Mouse (Mus musculus) kidney, postnatal 10 days (tissue): ENCODE data around the gene Ptprm.

Experiments used
- DNase-seq: peaks from one replicate; pipeline ENCODE4 v3.0.0; 2021; ENCODE audit warnings: mixed read lengths

Gene Ptprm

DNA sequence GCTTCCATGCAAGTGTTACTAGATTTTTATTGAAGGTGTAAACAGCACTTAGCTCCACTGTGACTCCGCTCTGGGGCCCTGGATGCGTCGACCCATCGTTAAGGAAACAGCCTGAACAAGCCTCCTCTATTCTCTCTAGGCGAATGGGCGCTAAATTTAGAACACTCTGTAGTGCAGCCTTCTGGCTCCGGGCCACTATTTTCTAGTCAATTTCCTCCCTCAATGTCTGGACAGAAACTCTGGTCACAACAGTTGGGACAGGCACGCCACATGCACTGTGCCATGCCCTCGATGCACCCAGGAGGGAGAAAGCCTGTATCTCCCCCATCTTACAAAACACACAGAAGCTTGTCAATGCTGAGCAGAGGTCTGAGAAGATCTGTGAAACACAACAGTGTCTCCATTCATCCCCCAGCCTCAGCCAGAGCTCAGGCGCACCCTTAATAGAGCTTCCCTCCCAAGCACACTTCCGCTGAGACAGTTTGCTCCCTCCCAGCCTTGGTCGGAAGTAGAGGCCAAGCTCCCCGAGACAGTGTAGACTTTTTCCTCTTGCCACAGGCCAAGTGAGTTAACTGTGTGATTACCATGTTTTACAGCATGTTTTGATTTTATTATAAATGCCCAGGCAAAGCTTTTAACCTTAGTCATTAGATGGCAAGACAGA, 220.7 kb downstream of the Ptprm start:
- DNase-seq: peak; percentile 81

DNA sequence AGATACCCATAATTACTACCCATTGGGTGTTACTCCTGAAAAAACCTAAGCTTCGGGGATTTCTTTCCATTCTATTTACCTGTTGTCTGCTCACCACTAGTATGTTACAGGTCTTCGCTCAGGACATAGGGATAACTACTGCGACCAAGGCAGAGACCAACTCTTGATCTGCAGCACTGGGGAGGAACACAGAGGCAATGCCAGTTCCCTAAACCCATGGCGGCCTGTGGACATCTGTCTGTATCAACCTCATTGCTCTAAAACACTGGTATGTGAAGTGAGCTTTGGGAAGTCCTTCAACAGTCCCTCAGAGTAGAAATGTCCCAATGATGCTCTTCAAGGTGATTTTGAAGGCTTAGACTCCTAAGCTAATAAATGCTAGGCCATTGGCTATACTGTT, 221.2 kb downstream of the Ptprm start:
- DNase-seq: no peak

DNA sequence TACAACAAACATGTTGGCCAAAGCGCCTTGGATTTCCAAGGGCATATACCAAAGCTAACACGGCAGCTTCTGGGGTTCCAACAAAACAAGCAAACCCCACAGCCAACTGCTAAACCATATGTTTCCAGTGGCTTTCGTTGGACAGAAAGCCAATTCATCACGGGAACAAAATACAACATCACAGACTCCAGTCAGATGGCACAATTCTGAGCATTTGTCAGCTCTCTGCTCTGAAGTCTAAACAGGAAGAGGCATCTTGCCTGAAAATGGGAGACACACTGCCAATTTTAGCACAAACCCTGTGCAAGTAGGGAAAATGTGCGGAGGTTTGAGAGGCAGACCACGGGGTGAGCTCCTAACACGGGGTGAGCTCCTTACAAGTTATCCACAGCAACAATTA, 226.7 kb downstream of the Ptprm start:
- no peak for DNase-seq

DNA sequence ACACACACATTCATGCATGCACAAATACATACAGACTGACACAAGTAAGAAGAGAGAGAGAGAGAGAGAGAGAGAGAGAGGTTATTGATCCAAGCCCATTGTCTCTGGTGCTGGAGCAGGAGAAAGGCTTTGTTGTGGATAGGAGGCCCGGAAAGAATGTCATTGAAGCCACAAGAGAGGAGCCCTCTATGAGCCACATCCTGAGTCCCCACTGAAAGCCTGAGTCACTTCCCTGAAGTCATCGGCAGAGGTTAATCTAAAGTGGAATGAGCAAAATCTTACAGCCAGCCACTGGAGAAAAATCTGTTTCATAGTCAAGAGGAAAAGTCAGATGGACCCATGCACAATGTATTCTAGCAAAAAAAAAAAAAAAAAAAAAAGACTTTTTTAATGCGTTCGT, 228.7 kb downstream of the Ptprm start:
- DNase-seq: no peak

DNA sequence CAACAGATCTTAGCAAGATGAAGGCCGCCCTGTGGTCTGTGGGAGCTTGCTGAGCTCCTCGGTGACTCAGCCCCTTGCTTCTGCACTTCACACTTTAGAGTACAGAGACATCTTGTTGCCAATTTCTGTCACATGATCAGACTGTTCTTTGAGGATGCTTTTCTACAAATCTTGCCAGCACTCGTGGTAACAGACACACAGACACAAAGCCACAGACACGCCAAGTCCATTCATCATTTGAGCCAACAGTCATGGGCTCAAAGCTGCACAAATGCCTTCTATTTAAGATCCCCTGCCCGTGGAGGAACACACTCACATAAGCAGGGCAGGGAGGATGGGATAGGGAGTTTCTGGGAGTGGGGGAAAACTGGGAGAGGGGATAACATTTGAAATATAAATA, 230.0 kb downstream of the Ptprm start:
- DNase-seq: no peak

DNA sequence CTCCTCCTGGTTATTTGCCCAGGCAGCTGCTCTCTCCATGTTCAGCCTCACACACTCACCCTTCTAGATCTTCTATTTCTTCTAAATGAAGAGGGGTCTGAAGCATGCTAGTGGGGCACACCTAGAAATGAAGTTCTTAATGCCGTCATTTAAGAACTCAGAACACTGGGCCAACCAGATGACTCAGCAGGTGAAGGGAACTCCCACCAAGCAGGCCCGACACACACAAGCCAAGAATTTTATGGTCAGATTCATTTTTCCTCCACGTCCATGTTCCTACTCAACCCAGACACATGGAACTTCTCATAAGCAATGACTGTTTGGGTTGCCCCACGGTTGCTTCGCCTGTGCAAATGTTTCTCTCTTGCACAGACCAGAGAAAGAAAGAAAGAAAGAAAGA, 230.5 kb downstream of the Ptprm start:
- DNase-seq: no peak

DNA sequence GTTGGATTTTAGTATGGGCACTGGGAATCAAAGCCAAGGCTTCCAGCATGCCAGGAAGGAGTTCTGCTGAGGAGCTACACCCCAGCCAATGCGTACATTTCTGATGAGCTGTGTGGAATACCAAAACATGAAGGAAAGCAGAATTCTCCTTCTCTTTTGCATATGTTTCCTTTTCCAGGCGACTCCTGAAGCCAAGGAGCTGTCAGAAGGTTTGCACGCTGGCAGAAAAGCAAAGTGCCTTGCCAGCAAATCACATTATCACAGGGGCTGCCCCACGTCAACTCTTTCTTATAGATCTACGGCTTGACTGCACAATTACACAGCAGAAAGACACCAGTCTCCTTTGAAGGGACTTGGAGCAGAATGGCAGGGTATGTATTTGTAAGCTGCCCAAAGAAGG, 233.4 kb downstream of the Ptprm start:
- DNase-seq: no peak

DNA sequence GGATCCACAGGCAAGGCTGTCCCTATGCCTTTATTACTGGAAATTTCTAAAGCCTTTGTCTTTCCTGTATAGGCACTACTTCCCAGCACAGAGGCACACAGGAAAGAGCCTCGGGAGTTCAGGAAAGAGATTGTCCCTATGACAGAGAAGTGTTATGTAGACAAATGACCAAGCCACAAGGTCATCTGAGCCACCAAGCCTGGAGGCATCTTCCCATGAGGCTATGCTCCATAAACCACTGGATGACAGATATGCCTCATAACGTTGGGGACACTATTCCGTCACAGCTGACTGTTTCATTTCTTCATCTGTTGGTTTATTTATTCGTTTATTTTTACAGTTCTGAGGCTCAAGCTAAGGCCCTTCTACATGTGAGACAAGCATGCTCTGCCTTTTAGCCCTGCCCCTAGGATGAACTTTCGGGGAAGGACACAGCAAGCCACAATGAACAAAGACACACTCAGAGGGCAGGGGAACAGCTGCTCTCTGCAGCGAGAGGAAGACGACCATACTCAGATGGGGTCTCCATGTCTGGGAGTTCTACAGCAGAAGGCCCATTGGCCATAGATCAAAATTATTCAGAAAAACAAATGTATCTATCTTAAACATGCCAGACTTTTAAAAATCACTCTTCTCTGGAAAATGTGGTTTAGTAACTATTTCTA, 235.4 kb downstream of the Ptprm start:
- DNase-seq: no peak

DNA sequence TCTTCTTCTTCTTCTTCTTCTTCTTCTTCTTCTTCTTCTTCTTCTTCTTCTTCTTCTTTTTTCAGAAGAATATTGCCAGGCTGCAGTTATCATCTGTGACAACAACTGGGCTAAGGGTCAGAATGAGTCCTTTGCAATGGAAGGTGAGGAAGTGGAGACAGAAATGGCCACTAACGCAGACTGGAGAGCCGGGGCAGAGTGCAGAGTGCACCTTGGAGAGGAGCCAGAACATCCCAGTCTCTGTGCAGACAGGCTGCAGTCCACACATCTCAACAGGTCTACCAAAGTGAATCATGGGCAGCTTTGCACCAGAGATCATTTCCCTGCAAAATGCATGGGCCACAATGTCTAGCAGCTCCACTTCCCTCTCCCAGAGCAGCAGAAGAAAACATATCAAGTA, 239.4 kb downstream of the Ptprm start:
- DNase-seq: peak; percentile 66

DNA sequence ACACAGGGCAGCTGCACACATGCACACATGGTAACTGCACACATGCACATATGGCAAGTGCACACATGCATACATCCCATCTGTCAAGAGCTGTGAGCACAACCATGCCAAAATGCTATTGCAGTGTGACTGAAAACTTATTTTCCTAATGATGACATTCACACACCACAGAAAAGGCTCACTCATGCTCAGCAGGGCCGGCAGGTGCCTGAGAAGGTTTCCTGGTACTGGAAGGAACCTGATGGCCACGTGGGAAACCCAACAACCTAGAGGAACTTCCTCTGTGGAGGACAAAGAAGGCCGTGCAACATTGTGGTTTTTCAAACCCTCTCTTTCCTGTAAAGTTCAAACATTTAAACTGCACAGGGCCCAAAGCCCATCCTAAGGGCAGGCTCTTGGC, 241.6 kb downstream of the Ptprm start:
- DNase-seq: no peak

DNA sequence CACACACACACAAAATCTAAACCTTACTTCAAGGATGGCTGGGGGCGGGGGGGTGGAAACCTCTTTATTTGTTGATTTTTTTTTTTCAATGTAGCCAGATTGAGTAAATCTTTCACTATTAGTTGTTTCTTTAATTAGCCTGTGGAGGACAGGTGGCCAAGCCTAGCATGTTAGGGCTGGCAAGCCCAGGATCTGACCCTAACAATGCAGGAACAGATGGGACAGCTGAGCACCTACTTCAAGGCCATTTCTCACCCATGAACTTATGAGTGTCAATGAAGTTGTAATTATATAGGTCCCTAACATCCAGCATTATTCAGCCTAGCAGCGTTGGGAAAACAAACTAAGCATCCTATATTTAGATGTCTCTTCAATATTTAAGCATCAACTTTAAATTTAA, 248.1 kb downstream of the Ptprm start:
- no peak for DNase-seq

DNA sequence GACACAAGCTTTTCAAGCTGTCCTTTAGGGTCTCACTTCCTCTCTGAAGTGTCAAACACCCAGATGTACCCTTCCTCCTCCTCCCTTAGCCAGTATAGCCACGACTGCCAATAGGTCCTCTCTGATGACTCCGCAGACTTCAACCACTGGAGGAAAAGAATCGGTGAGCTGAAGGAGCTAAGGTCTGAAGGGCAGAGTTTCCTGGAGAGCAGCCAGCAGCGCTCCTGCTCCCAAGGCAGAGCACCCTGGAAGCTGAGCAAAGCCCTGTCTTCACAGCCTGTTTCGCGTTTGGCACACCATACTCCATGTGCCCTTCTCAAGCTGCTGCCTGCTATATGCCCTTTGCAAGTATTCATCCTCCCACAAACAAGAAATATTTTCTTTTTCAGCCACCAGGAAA, 252.2 kb downstream of the Ptprm start:
- DNase-seq: peak; percentile 81

DNA sequence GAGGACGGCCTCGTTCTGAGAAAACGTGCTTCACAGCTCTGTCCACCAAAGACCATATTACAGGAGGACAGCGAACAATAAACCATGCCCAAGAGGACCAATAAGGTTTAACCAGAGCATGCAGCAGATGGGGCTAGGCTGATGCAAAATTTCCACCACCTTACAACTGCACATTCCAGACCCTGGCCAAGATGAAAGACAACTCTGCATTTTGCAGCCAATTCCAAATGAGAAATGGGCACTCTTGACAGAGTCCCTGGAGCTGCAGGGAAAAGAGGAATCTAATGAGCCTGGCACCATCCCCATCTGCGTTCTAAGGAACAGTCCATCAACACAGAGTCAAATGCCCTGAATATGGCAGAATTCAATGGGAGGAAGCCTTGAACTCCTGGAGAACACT, 263.3 kb downstream of the Ptprm start:
- DNase-seq: no peak

DNA sequence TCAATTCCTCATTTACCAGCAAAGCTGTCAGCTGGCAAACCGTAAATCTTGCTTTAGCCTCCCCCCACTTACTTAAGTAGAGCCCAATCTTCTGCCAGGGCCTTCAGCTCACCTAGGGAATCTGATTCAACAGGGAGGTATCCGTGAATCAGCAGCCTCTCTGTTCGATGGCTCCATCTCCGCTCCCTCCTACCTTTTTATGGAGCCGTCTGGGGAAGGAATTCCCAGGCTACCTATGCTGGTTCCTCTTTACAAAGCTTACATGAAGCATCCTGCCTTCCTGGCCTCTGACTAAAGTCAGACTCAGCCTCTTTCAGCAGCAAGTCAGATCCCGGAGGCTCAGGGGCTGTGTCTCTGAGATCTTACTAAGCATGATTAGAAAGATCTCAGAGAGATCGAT, 264.1 kb downstream of the Ptprm start:
- DNase-seq: no peak

DNA sequence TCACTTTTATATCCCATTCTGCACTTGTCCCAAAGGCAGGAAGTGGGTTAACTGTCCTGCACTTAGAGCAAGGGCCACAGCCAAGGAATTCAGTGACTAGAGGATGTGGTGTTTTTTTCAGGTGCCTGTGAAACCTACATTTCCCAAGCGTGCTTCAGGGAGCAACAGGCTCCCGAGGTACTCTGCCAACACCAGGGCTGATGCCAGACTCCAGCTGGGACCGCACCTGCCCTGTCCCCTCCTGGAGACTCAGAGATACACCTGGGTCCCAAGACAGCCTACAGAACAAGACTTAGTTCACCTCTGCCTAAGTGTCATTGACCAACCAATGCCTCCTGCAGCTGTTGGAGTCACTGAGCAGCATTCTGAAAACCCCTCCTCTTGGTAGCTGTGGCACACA, 264.6 kb downstream of the Ptprm start:
- DNase-seq: no peak

DNA sequence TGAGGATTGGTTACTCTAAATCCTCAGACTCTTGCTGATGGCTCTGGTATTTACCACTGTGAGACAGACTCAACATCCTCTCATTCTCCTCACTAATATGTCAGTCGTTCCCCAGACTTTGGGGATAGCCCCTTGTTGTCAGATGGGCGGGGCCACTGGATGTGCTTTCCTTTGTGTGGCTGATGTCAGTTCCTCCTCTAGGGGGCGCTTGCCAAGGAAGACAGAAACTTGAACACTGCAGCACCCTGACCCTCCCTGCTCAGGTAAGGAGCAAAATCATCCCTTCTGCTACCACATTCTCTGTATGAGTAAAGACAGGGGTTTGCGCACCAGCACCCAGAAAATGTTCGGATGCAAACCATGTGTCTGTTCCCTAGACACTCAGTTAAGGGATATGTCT, 266.7 kb downstream of the Ptprm start:
- peak; percentile 33 for DNase-seq

DNA sequence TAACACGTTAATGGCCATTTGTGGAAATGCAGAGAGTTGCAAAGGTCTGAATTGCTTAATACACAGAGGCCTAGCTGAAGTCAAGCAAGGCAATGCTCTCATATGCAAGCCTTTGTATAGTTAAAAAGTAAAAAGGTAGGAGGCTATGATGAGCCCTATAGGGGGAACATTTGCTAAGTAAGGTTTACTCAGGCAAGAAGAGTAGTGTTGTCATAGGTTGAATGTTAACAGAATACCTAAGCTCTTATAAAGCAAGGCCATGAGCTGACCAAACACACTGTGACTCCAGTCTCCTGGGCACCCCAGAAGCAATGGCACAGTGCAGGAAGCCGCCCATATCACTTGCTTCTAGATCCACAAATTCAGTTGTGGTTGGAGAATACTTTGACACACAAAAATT, 267.4 kb downstream of the Ptprm start:
- DNase-seq: no peak

DNA sequence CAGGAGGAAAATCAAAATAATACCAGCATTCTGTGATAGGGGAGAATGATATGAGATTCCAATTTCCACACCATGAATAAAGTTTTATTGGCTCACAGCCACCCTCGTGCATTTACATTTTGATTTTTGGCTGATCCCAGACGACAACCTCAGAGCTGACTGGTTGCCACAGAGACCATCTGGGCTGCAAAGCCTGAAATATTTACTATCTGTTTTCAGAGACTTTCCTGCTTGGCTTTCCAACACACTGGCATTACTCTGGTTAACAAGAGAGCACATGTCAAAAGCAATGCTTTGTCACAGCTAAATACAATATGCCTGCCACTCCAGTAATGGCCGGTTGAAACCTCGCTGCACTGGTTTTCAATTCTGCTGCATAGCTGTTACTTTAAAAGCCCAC, 269.8 kb downstream of the Ptprm start:
- DNase-seq: no peak

DNA sequence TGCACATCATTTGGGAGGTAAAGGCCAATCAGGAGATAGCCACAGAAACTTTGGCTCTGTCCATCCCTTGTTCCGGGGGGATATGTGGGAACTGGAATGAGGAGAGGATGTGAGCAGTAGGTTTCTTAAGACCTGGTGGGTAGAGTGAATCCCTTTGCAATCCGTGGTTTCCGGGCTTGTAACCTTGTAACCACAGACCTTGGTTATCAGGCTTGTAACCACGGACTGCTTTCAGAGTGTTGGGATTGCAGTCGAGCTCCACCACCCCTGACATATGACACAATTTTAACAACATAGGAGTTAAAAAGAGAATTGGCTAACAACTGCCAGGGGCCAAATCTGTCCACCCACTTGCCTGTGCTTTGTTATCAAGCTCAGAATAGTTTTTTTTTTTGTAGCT, 270.2 kb downstream of the Ptprm start:
- DNase-seq: no peak

DNA sequence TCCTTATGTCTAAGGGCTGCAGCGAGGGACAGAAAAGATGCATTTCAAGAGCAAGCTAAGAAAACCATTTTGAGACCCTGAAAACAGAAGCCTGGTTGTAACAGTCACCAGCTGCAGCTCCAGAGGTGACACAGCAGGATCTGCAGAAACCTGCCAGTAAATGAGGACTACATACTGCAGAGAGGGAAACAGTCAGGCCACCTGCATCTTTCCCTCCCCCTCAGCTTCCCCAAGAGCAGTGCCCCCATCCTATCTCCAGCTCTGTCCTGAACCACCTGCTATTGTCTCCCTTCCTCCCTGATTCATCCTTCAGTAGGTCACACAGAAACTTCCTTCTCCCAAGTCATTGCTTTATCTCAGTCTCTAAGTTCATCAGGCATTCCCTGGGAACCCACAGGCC, 274.7 kb downstream of the Ptprm start:
- no peak for DNase-seq

DNA sequence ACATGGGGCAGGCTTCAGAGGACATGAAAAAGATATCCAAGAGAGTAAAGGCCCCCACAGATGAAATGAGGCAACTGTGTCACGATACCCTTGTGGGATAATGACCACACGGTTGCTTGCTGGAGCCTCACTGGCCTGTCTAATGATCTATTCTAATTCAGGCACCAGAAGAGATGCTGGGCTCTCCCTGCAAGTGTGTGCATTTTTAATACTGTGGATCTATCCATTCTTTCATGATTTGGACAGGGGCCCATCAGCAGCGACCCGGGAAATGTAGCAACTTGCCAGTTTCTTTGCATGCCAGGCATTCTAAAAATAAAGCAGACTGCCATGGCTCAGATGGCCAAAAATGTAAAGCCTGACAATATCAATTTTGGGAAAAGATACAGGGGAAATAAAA, 280.7 kb downstream of the Ptprm start:
- DNase-seq: no peak

DNA sequence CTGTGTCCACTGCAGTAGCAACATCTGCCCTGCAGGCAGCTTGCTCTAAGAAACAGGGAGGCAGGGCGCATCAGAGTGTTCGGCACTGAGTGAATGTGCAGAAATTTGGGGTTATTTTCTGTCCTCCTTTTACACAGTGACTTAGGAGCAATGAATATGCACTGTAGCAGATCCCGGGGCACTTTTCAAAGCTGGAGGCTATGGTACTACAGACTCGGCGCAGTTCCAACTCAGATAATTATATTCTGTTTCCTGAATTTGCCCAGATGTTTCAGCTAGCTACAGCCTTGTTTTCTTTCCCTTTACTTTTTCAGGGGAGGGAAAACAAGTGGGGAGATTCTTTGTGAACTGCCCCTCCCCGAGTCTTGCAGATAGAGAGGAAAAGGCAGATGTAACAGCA, 281.1 kb downstream of the Ptprm start:
- DNase-seq: no peak

DNA sequence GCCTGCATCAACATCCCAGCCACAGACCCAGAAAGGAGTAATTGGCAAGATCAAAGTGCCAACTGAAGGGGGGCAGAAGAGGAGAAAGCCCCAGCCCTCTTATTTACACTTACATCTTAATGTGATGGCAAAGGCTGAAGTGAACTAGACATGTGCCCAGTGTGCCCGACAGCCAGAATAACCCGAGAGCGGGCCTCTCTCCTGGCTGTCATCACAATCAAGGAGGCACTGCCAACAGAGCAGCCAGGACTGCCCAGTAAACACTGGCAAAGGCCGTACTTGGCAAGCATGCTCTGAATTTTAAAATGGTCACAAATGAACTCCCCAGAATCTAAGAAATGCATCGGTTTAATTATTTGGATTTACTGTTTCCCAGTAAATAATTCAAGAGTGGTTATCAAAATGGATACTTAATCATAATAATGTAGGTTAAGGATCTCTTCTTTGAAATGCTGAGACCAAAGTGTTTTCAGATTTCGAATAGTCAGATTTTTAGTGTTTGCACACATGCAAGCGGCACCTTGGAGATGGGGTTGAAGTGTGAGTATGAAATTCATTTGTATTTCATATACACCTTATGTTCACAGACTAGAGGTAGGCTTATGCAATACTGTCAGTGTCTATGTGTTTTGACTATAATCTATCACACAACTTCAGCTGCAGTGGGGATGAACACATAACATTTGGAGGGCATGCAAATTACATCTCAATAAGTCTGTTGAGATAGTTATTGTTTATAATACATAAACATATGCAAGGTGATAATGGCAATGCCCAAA, 282.8 kb downstream of the Ptprm start:
- DNase-seq: peak; percentile 11

DNA sequence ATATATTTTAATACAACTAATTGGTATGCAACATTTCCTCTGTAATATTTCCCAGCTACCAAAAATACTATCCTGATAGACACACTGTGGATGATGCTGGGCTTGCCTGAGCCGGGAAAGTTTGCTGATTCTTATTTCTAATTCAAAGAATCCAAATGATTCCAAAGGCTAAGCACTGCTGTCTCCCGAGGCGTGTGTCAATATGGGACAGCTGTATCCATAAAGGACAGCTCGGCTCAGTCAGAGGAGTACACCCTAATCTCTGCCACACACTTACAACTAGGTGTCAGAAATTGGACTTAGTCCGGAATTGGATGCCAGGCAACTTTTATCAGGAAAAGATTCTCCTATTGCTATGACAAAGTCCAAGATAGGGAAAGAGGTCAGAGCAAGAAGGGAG, 290.6 kb downstream of the Ptprm start:
- DNase-seq: no peak
